Mouse (Mus musculus): ENCODE results near the gene Olfr513. TPM values are rescaled to one million over a fixed set of nuclear protein-coding genes. Genes with fewer than 3 reads are reported as not detected.

The Olfr513 gene
- polyA plus RNA-seq (2012; rRNA removed): not detected in 2 replicates

DNA sequence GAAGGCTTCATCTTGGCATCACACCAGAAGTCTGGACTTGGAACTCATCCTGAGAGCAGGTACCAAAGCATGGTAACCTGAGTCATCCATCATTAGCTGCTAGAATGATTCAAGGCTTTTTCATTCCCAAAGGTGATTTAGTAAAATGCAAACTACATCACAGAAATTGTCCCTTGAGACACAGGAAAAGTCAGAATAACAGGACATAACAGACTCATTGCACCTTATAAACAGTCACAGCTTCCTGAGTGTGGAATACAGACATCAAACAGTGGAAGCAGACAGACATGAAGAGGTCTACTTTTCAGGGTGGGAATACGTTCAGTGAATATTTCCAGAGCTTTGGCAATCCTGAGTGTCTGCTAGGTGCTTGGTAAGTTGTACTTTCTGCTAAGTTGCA, at the start of gene Olfr513:
Gene Olfr513, plus strand, starts transcription at position 301 of the 400 bp plus-strand sequence.
- Histone ChIP-seq H3K4me1 (replicated peaks; ENCODE audit: control insufficient read depth, insufficient read depth, low read length) (no peaks in the 10 kb centered on the region), H3K36me3 (ENCODE audit: control insufficient read depth, insufficient read depth, low read length) (no peaks in the 10 kb centered on the region), H3K27me3 (ENCODE audit: control insufficient read depth, insufficient read depth, low read length) (no peaks in the 10 kb centered on the region), H3K27ac (ENCODE audit: control insufficient read depth, insufficient read depth, low read length) (no peak within 1 kb of the TSS), H3K4me3 (ENCODE audit: control insufficient read depth, insufficient read depth, low read length) (no peak within 1 kb of the TSS)
- no peak for DNase-seq
- no peak for TF ChIP-seq POLR2A (IDR thresholded peaks at IDR 0.05; ENCODE audit: control insufficient read depth, extremely low read depth, insufficient read depth, low read length, poor library complexity)
- no peak for TF ChIP-seq CTCF (IDR thresholded peaks at IDR 0.05; ENCODE audit: borderline replicate concordance, control insufficient read depth, extremely low read depth, insufficient read depth, low read length, poor library complexity)
- WGBS: 59% methylated on average over 1 of the region's 1 CpGs

GRCm38 (mm10) chr7:108713020-108713419, 37.8 kb upstream of the Olfr513 start, which contains the start of gene Olfr512:
Olfr512 (plus strand) TSS chr7:108713320.
- no peak for TF ChIP-seq CTCF (IDR thresholded peaks at IDR 0.05; ENCODE audit: borderline replicate concordance, control insufficient read depth, extremely low read depth, insufficient read depth, low read length, poor library complexity)
- no peak for TF ChIP-seq POLR2A (IDR thresholded peaks at IDR 0.05; ENCODE audit: control insufficient read depth, extremely low read depth, insufficient read depth, low read length, poor library complexity)
- Histone ChIP-seq H3K36me3 (ENCODE audit: control insufficient read depth, insufficient read depth, low read length) (no peaks in the 10 kb centered on the region), H3K27ac (ENCODE audit: control insufficient read depth, insufficient read depth, low read length) (no peak within 1 kb of the TSS), H3K4me1 (replicated peaks; ENCODE audit: control insufficient read depth, insufficient read depth, low read length) (no peaks in the 10 kb centered on the region), H3K27me3 (ENCODE audit: control insufficient read depth, insufficient read depth, low read length) (no peaks in the 10 kb centered on the region), H3K4me3 (ENCODE audit: control insufficient read depth, insufficient read depth, low read length) (no peak within 1 kb of the TSS)
- no peak for DNase-seq

DNA sequence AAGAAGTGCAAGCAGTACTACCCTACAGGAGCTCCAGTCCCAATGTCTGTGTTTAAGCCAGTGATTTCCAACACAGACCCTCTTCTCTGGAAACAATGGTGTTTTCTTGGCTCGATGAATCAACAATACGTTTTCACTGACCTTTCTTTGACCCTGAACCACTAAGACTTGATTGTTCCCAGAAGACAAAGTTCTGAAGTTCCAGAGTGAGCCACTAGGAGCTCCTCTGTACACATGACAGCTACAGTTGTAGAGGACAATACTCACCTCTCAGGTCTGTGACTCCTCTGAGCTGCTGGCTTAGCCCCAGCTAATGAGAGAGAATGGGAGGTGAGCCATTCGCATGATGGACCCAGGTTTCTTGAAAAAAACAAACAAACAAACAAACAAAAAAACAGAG, 9.6 kb downstream of the Olfr513 start:
- no peak overlapping the region for H3K4me3 ChIP-seq (ENCODE audit: control insufficient read depth, insufficient read depth, low read length)
- no peak for DNase-seq
- H3K27me3 ChIP-seq (ENCODE audit: control insufficient read depth, insufficient read depth, low read length): no peaks in the 10 kb centered on the region
- H3K4me1 ChIP-seq (replicated peaks; ENCODE audit: control insufficient read depth, insufficient read depth, low read length): no peaks in the 10 kb centered on the region
- H3K36me3 ChIP-seq (ENCODE audit: control insufficient read depth, insufficient read depth, low read length): no peaks in the 10 kb centered on the region
- no peak overlapping the region for H3K27ac ChIP-seq (ENCODE audit: control insufficient read depth, insufficient read depth, low read length)
- no peak for TF ChIP-seq POLR2A (IDR thresholded peaks at IDR 0.05; ENCODE audit: control insufficient read depth, extremely low read depth, insufficient read depth, low read length, poor library complexity)
- 38% methylated on average over 3 of the region's 3 CpGs for WGBS

DNA sequence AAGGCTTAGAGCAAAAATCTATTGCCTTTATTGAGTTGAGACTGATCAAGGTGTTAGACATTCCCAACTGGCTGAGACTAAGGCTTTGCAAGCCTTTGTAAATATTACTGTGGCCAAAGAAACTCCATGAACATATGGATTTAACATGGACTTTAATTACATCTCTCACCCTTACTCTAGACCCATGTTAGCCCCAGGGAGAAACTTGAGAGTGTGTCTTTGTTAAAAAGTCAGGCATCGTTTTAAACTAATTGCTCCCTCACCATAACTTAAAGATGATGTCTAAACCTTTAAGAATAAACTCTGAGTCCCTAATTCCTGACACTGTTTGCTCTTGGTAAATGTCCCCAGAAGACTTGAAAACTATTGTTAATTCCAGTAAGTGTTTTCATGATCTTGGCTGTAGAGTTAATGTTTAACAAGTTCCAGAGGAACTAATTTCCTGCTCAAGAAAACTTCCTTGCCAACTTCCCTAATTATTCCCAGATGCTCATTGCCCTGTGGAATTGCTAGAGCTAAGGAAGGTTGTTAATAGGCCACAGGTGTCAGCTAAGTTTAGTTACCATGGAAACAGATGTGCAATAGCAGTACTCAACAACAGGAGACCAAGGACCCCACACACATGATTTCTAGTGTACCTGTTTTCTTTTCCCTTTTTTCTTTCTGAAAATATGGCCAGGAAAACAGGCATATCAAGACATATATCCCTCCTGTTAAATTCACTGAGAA, 46.6 kb downstream of the Olfr513 start:
- TF ChIP-seq CTCF (IDR thresholded peaks at IDR 0.05; ENCODE audit: borderline replicate concordance, control insufficient read depth, extremely low read depth, insufficient read depth, low read length, poor library complexity) (no peak), POLR2A (IDR thresholded peaks at IDR 0.05; ENCODE audit: control insufficient read depth, extremely low read depth, insufficient read depth, low read length, poor library complexity) (no peak)
- Histone ChIP-seq H3K27me3 (ENCODE audit: control insufficient read depth, insufficient read depth, low read length) (no peaks in the 10 kb centered on the region), H3K4me1 (replicated peaks; ENCODE audit: control insufficient read depth, insufficient read depth, low read length) (no peaks in the 10 kb centered on the region), H3K27ac (ENCODE audit: control insufficient read depth, insufficient read depth, low read length) (no peak overlapping the region), H3K4me3 (ENCODE audit: control insufficient read depth, insufficient read depth, low read length) (no peak overlapping the region), H3K36me3 (ENCODE audit: control insufficient read depth, insufficient read depth, low read length) (no peaks in the 10 kb centered on the region)
- WGBS: 70% methylated on average over 1 of the region's 1 CpGs
- no peak for DNase-seq

Other genes with a start within 250 kb of the Olfr513 start
- not detected in 2 replicates for gene Olfr502, start 225.9 kb upstream of the Olfr513 start, polyA plus RNA-seq (2012; rRNA removed)
- not detected in 2 replicates for gene Olfr503, start 206.4 kb upstream of the Olfr513 start, polyA plus RNA-seq (2012; rRNA removed)
- not detected in 2 replicates for gene Olfr504, start 185.2 kb upstream of the Olfr513 start, polyA plus RNA-seq (2012; rRNA removed)
- not detected in 2 replicates for gene Olfr506, start 140.2 kb upstream of the Olfr513 start, polyA plus RNA-seq (2012; rRNA removed)
- gene Olfr507, start 129.2 kb upstream of the Olfr513 start, polyA plus RNA-seq (2012; rRNA removed): not detected in 2 replicates
- gene Olfr508, start 121.0 kb upstream of the Olfr513 start, polyA plus RNA-seq (2012; rRNA removed): not detected in 2 replicates
- not detected in 2 replicates for gene Olfr509, start 99.1 kb upstream of the Olfr513 start, polyA plus RNA-seq (2012; rRNA removed)
- not detected in 2 replicates for gene Olfr510, start 84.6 kb upstream of the Olfr513 start, polyA plus RNA-seq (2012; rRNA removed)
- not detected in 2 replicates for gene Olfr512, start 37.7 kb upstream of the Olfr513 start, polyA plus RNA-seq (2012; rRNA removed)
- not detected in 2 replicates for gene Olfr514, start 75.0 kb downstream of the Olfr513 start, polyA plus RNA-seq (2012; rRNA removed)
- gene Olfr516, start 99.6 kb downstream of the Olfr513 start, polyA plus RNA-seq (2012; rRNA removed): not detected in 2 replicates
- 0.20 TPM in 1 of 2 replicates, not detected in the other for gene Olfr517, start 121.4 kb downstream of the Olfr513 start, polyA plus RNA-seq (2012; rRNA removed)
- gene Olfr518, start 134.0 kb downstream of the Olfr513 start, polyA plus RNA-seq (2012; rRNA removed): not detected in 2 replicates
- not detected in 2 replicates for gene Olfr519, start 143.4 kb downstream of the Olfr513 start, polyA plus RNA-seq (2012; rRNA removed)
- 0.09 and 0.27 TPM in 2 replicates for gene Nlrp10, start 179.2 kb downstream of the Olfr513 start, polyA plus RNA-seq (2012; rRNA removed)
- 161 and 309 TPM in 2 replicates for gene Eif3f, start 183.4 kb downstream of the Olfr513 start, polyA plus RNA-seq (2012; rRNA removed)
- gene Tub, start 199.4 kb downstream of the Olfr513 start, polyA plus RNA-seq (2012; rRNA removed): 0.54 and 0.66 TPM in 2 replicates